Mouse (Mus musculus): ENCODE results near the gene Ift46.

The Ift46 gene

DNA sequence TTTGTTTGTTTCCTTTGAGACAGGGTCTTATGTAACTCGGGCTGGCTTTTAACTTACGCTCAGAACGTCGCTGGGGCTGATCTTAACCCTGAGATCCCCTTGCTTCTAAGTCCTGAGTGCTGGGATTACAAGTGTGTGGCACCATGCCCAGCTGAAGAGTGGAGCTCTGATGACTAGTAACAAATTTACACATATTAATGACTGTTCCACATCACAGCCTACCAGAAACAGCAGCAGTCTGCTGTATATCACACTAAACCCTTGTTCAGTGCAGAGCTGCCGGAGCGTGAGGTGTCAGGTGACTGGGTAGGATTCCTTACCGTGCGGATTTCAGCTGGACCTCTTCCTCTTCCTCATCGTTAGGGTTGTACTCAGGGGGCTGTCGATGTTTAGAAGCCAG, 42.6 kb downstream of the Ift46 start:
- no peak for DNase-seq (ENCODE audit: low spot score)

DNA sequence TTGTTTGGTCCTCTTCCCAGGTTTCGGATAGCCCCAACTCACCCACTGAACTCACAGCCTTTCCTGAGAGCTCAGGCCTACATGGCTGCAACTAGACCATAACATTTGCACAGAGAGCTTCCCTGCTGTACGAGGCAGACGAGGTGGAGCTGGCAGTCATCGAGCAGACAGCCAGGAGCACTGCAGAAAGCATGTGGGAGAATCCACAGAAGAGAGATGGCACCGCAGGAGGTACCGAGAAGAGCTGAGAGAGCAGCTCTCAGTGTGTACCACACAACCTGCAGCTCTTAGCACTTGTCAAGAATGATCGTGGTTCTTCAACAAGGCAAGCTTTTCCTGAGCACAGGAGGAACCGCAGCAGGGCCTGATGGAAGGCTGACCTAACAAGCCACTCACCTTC, 46.5 kb downstream of the Ift46 start:
- DNase-seq (ENCODE audit: low spot score): no peak

DNA sequence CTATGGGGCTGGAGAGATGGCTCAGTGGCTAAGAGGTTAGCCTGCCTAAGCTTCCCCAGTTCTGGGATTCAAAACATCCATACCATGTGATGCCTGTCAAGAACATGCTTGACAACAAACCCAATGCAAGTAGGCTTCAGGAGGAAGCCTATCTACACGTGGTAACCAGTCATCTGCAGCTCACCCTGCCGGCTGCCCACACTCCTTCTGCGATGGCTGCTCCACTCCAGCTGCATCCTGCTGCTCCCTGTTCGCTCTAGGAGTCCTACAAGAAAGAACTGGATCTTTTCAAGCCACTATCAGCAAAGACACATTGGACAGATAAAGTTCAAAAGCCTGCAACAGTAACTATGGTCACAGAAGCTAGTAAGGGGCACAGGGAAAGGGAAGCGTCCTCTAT, 49.8 kb downstream of the Ift46 start:
- DNase-seq (ENCODE audit: low spot score): no peak

DNA sequence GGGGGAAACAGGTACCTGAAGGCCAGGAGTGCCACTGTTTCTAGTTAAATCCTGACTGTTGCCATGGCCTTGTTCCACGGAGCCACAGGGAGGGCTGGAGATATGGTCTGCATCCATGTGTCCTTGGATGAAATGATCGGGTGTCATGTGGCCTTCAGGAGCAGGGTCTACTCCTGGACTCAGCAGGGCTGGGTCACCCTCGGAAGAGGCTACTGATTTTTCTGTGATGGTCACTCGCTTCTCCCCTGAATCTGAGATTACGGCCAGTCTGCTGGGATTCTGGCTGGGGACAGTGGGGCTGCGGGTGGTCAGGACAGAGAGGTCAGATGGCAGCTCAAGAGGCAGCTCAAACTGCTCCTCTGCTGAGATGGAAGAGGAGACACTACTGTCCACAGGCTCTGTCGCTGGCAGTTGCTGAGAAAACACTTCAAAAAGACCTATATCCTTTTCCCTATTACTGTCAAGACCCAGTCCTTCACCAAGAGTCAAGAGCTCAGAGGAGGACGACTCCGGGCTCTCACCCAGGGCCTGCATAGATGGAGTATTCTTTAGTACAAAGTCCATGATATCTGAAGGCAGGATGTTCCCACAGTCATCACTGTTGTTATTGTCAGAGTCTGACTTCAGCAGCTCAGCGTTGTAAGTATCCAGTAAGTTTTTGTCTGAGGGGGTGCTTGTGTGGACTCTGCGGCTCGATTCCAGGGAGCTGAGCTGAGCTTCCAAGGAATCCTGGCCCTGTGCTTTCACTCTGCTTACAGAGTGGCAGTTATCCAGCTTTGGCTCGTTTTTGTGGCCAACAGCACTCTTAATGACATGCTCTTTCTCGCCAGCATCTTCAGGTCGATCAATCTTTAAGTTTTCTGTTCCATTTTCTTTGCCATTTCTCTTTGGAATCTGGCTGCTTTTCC, 52.5 kb downstream of the Ift46 start:
- DNase-seq (ENCODE audit: low spot score): no peak

DNA sequence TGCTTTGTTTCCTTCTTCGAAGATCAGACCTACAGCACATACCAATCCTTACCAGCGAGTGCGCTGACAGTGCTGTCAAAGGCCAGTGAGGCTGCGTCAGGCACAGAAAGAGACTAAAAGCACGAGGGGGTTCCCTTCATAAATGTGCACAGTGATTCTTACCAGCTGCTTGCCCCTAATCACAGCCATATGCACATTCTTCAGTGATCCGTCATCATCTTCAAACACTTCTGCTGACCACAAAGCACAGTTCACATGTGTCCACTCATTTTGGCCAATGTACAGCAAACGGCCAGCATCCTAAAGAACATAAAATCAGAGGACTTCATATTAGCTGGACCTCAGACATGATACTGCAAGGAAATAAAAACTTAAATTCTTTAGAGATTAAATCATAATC, 59.0 kb downstream of the Ift46 start:
- no peak for DNase-seq (ENCODE audit: low spot score)

DNA sequence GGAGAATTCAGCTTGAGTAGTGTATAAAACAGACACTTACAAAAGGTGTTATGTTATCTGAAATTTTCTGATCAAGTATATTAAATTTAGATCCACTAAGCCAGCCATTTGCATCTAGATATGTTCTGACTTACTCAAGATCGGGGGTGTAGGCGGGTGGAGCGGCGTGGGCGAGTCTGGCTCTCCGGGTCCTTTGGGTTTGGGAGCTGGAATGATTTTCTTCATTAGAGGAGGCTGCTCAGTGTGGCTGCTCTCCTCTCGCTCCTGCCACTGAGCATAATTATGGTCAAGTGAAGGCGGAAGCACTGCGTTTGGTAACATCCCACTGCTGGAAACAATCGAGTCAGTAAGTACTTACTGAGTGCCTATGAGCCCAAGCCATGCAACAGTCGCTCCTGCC, 61.2 kb downstream of the Ift46 start:
- DNase-seq (ENCODE audit: low spot score): peak; percentile 29

DNA sequence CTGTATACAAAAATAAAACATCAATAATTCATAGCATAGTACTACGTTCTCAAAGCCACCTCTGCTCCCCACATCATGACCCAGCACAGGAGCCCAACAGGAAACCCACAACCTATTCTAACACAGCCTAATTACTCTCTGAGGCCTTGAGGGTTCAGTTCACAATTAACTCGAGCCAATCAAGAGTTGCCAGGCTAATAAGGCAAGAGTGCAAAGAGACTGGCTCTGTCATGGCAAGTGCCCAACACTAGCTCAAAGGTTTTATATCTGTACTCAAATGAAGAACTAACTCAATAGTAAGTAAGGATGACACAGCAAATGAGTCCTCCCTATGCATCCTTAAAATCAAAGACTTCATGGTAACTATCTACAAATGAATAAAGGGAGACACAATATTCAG, 62.8 kb downstream of the Ift46 start:
- no peak for DNase-seq (ENCODE audit: low spot score)

DNA sequence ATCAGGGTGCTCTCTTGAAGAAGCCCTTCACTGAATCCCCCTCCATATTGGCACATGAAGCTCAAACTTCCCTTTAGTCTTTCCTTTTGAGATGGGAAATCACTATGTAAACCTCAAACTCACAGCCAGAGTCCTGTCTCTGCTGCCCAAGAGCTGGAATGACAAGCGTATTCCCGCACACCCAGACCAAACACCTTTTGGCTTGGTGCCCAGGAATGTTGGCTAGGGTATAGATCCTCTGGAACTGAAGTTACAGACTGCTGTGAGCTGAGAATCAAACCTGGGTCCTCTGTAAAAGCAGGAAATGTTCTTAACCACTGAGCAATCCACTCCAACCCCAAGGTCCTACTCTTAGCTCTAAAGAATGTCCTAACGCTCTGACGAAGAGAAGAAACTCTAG, 64.6 kb downstream of the Ift46 start:
- DNase-seq (ENCODE audit: low spot score): no peak

DNA sequence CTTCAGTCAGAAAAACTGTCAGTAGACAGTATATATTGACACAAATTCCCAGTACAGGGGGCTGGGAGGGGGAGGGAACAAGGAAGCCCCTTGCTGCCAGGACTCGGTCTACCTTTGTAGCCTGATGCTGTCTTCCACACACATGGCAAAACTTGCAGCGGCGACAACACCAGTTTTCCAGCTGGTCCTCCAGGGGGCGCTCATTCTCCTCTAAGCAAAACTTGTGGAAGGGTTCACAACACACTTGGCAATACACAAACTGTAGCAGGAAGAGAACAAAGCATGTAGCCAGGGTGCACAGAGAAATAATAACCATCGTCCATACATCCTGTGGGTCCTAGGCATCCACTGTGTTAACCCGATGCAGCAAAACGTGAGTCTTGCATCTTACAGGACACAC, 68.7 kb downstream of the Ift46 start:
- DNase-seq (ENCODE audit: low spot score): peak; percentile 51

DNA sequence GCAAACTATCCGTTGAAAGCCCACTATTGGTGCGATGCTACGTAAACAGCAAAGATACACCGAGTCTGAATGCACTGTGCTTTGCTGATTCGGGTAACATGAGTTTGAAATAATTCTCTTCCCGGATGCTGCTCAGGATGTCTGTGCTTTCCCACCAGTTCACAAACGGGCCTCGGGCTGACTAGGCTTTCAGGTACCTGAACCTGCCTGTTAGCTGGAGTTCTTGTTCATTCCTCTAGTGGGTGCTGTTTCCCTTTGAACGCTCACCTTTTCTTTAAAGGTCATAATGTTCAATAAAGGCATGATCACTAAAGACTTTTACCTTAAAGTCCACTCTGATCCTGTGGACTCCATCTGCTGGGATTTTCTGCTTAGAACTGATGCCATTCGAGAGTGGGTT, 73.5 kb downstream of the Ift46 start:
- DNase-seq (ENCODE audit: low spot score): no peak

Data from left cerebral cortex, adult 11 months (tissue).